Mouse (Mus musculus): ENCODE results near the gene Sncg.

GRCm38 (mm10) chr14:34354456-34354855, 20.1 kb downstream of the Sncg start:
- TF ChIP-seq CTCF (IDR thresholded peaks at IDR 0.05; ENCODE audit: low read depth, low read length): no peak
- TF ChIP-seq POLR2A (IDR thresholded peaks at IDR 0.05; ENCODE audit: extremely low read depth, insufficient read depth, low read length): no peak
